Mouse (Mus musculus) forebrain, embryonic 16.5 days (tissue): ENCODE measurements around the gene Med14. TPM values are rescaled to one million over a fixed set of nuclear protein-coding genes. Genes with fewer than 3 reads are reported as not detected.

ENCODE experiments used
- ATAC-seq: fragments of 200-750 bp; cut with Nextera tagmentation; 2 replicates; pipeline ENCODE4 v1.8.0; 2017; ENCODE audit warnings: mild to moderate bottlenecking, moderate library complexity
- H3K27ac ChIP-seq: fragments of 300-500 bp; sonication (generic); 2 replicates; pipeline ENCODE4 v1.5.1; 2014; ENCODE audit warnings: low read length, control low read depth
- H3K27me3 ChIP-seq: fragments of 300-500 bp; sonication (generic); replicated peaks from 2 replicates; pipeline ENCODE4 v1.6.1; 2014; ENCODE audit warnings: low read length; ENCODE audit not compliant: control insufficient read depth, insufficient read depth
- H3K36me3 ChIP-seq: fragments of 300-500 bp; sonication (generic); 2 replicates; pipeline ENCODE4 v1.6.1; 2014; ENCODE audit not compliant: control insufficient read depth, insufficient read depth
- H3K4me1 ChIP-seq: fragments of 300-500 bp; sonication (generic); replicated peaks from 2 replicates; pipeline ENCODE4 v1.6.1; 2014; ENCODE audit warnings: low read length; ENCODE audit not compliant: control insufficient read depth, insufficient read depth
- H3K4me2 ChIP-seq: fragments of 300-500 bp; sonication (generic); 2 replicates; pipeline ENCODE4 v1.6.1; 2014; ENCODE audit warnings: mild to moderate bottlenecking, low read length, control low read depth
- H3K4me3 ChIP-seq: fragments of 300-500 bp; sonication (generic); replicated peaks from 2 replicates; pipeline ENCODE4 v1.5.1; 2014; ENCODE audit warnings: mild to moderate bottlenecking, low read length, control low read depth
- H3K9ac ChIP-seq: fragments of 300-500 bp; sonication (generic); replicated peaks from 2 replicates; pipeline ENCODE4 v1.6.1; 2014; ENCODE audit warnings: low read depth, low read length, control low read depth
- H3K9me3 ChIP-seq: fragments of 300-500 bp; sonication (generic); 2 replicates; pipeline ENCODE4 v1.6.1; 2016; ENCODE audit warnings: low read length; ENCODE audit not compliant: control insufficient read depth
- WGBS: fragments of 180-500 bp; shearing (Covaris S2); extraction: QIAGEN DNeasy Blood & Tissue Kit; methylation state at CpG from one replicate; pipeline ENCODE4 v1.1.7; 2014; 5-methylcytosine and 5-hydroxymethylcytosine counted together
- polyA plus RNA-seq: library from polyadenylated mRNA; unstranded; fragments of >200 nt; fragmentation: Nextera tagmentation; extraction: Ambion mirVana; gene quantifications from 2 replicates; pipeline ENCODE4 v1.2.1, GENCODE M21; 2015

The Med14 gene
- polyA plus RNA-seq = 14.1 and 15.5 TPM in 2 replicates

DNA sequence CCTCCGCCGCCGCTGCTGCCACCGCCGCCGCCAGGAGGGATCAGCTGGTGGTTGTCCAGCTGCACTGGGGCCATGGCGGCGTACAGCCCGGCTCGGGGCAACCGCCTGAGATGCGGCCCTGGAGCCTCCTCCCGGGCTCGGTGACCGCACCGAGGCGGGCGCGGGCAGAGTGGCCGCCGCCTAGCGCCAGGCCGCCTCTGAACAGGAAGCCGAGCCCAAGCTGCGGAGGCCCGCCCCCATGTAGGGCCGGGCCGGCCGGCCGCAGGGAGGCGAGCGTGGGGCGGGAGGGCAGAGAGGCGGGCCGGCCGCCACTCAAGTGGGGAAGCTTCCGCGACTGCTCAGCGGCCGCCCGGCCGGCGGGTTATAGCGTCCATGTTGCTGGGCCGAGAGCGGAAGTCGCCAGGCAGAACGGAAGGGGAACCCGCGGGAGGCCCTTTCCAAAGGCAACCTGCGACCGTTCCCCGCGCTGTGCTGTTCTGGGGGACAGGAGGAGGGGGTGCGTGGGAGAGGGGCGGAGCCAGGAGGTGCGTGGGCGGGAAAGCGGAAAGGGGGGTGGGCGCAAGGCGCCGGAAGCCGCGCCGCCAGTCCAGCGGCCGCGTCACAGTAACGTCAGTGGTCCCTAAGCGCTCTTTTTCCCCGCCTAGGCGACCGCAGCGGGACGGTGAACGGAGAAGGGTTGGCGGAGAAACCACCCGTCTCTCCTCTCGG lies at the start of gene Med14:
TSS of gene Med14 (minus strand) at position 448 of the 708 bp plus-strand sequence.
- Histone ChIP-seq H3K4me1 (peaks cover 13% of the 10 kb centered on the region; the same call in 1 of the 2 replicates), H3K27me3 (no peaks in the 10 kb centered on the region), H3K27ac (peak within 1 kb of the TSS; percentile 92), H3K4me2 (peak within 1 kb of the TSS; percentile 58), H3K9me3 (no peaks in the 10 kb centered on the region), H3K9ac (peak within 1 kb of the TSS; percentile 78), H3K36me3 (no peaks in the 10 kb centered on the region), H3K4me3 (peak within 1 kb of the TSS; percentile 62)
- WGBS = 9% methylated on average over 62 of the region's 79 CpGs
- ATAC-seq = peak; percentile 95

DNA sequence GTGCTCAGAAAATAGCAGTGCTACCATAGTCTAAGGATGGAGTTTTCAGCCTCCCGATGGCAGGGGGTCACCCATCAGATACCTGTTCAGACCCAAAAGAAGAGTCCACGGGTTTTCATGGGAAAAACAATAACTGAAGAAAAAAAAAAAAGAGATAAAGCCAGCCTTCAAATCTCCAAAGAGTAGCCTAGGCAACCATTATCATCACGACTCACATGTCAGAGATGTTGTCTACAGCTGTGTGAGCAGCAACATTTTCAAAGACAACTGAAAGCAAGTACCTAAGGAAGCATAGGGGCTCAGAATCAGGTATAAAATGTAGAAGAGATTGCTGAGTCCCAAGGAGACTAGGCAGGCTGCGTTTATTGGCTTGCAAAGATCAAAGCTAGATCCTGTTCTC lies 38.7 kb upstream of the Med14 start:
- H3K9ac ChIP-seq = no peak overlapping the region
- no peaks in the 10 kb centered on the region for H3K4me1 ChIP-seq
- H3K27me3 ChIP-seq = no peaks in the 10 kb centered on the region
- 74% methylated on average over 4 of the region's 4 CpGs for WGBS
- H3K4me3 ChIP-seq = no peak overlapping the region
- H3K27ac ChIP-seq = no peak overlapping the region
- H3K9me3 ChIP-seq = no peaks in the 10 kb centered on the region
- ATAC-seq = no peak
- H3K36me3 ChIP-seq = no peaks in the 10 kb centered on the region
- no peak overlapping the region for H3K4me2 ChIP-seq

DNA sequence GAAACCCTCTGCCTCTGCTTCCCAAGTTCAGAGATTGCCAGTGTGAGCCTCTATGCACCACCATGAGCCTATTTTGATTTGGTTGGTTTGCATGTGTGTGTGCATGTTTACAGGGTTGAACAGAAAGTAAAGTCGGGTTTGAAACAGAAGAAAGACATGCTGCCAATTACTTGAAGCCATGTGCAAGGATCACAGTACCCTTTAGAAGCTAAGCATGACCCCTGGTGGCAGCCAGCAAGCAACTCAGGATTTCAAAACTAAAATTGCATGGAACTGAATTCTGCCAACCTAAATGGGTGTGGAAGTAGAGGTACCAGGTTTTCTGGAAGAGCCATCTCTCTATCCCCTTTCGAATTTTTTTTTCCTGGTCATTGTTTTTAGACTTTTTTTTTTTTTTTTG lies 33.0 kb upstream of the Med14 start:
- no peak for ATAC-seq
- H3K9me3 ChIP-seq = no peaks in the 10 kb centered on the region
- no peaks in the 10 kb centered on the region for H3K36me3 ChIP-seq
- no peak overlapping the region for H3K4me3 ChIP-seq
- no peak overlapping the region for H3K4me2 ChIP-seq
- H3K27ac ChIP-seq = no peak overlapping the region
- no peak overlapping the region for H3K9ac ChIP-seq
- no peaks in the 10 kb centered on the region for H3K27me3 ChIP-seq
- WGBS = 41% methylated on average over 2 of the region's 2 CpGs
- no peaks in the 10 kb centered on the region for H3K4me1 ChIP-seq

DNA sequence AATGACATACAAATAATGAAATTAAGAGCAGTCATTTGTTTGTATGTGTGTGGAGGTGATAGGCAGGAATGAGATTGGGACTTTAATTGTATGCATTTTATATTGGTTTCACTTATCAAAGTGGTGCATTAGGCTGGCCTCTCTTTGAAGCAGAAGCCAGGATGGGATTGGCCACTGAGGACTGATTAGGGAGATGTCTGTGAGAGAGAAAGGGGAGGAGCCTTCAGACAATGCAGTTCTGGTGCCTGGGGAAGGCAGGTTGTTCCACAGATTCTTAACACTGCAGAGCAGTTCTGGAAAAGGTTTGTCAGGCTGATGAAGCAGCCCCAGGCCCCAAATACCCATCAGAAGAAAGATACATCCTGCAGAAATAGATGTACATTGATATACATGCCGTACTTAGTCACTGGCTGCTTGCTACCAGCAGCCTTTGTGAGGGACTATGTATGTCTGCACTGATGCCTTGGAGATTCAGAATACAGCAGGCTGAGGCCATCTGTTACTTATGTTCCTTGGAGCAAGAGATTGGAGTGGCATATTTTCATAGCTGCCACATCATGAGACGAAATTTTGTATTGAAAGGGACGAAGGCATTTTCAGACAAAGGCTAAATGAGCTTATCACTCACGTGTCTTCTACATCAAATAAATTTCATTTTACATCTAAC lies 29.9 kb upstream of the Med14 start:
- Histone ChIP-seq H3K4me3 (no peak overlapping the region), H3K4me1 (no peaks in the 10 kb centered on the region), H3K27ac (peak overlapping the region; percentile 82), H3K36me3 (no peaks in the 10 kb centered on the region), H3K9me3 (no peaks in the 10 kb centered on the region), H3K4me2 (no peak overlapping the region), H3K27me3 (no peaks in the 10 kb centered on the region), H3K9ac (no peak overlapping the region)
- peak; percentile 91 for ATAC-seq
- 50% methylated on average over 4 of the region's 4 CpGs for WGBS

DNA sequence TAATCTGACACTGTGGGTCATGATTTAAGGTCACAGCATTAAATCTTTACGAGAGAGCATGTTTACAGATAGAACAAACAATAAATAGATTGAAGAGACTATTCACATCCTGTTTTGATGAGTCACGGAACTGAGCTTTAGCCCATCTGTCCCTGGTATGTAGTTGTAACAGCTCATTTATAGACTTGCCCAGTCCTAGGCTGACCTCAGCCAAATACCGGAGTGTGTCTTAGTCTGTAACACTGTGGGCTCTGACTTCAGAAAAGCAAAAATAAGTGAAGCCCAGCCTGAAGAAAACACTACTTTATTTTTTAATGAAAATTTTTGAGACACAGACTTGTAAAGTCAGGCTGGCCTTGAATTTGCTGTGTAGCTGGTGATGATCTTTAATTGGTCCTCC lies 11.4 kb upstream of the Med14 start:
- 87% methylated on average over 3 of the region's 3 CpGs for WGBS
- Histone ChIP-seq H3K9me3 (no peaks in the 10 kb centered on the region), H3K4me3 (no peak overlapping the region), H3K36me3 (no peaks in the 10 kb centered on the region), H3K27ac (no peak overlapping the region), H3K4me1 (no peaks in the 10 kb centered on the region), H3K4me2 (no peak overlapping the region), H3K9ac (no peak overlapping the region), H3K27me3 (no peaks in the 10 kb centered on the region)
- no peak for ATAC-seq

DNA sequence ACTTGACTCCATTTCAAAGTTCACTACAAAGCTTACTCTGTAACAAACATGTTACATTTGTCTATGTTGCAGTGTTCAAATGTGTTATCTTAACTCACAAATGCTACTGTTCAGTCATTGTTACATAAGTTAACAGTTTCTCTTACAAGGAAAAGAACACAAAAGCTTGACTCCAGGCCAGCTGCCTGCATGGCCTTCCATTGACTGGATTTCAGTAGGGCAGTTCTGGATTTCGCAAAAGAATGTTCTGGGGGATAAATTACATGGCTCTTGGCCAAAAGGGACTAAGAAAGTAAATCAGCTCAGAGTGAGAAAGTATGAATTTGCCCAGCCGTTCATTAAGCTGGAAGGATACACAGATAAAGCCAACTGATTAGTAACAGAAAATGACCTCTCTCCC lies 9.7 kb upstream of the Med14 start:
- H3K4me3 ChIP-seq = no peak overlapping the region
- no peaks in the 10 kb centered on the region for H3K4me1 ChIP-seq
- no peak for ATAC-seq
- no peaks in the 10 kb centered on the region for H3K9me3 ChIP-seq
- H3K9ac ChIP-seq = no peak overlapping the region
- WGBS = 54% methylated on average over 2 of the region's 2 CpGs
- no peaks in the 10 kb centered on the region for H3K36me3 ChIP-seq
- H3K27ac ChIP-seq = no peak overlapping the region
- H3K27me3 ChIP-seq = no peaks in the 10 kb centered on the region
- H3K4me2 ChIP-seq = no peak overlapping the region

DNA sequence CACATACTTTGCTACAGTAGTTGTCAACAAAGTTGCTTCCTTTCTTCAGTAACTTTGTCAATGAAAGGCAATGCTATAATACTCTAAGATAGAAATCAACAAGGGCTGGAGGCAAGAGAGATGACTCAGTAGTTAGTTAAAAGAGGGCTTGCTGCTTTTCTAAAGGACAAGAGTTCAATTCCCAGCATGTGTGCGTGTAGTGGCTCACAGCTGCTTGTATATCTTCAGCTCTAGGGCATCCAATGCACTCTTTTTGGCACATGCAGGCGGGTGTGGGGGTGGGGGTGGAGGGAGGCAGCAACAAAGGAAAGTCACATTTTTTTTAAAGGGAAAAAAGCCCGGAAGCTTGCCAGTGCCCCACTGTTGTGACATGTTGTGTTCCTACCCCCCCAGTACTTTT lies 6.7 kb upstream of the Med14 start:
- no peaks in the 10 kb centered on the region for H3K27me3 ChIP-seq
- no peak overlapping the region for H3K9ac ChIP-seq
- no peak overlapping the region for H3K4me3 ChIP-seq
- no peaks in the 10 kb centered on the region for H3K4me1 ChIP-seq
- 52% methylated on average over 3 of the region's 3 CpGs for WGBS
- H3K36me3 ChIP-seq = no peaks in the 10 kb centered on the region
- H3K9me3 ChIP-seq = no peaks in the 10 kb centered on the region
- no peak overlapping the region for H3K4me2 ChIP-seq
- no peak for ATAC-seq
- H3K27ac ChIP-seq = no peak overlapping the region

DNA sequence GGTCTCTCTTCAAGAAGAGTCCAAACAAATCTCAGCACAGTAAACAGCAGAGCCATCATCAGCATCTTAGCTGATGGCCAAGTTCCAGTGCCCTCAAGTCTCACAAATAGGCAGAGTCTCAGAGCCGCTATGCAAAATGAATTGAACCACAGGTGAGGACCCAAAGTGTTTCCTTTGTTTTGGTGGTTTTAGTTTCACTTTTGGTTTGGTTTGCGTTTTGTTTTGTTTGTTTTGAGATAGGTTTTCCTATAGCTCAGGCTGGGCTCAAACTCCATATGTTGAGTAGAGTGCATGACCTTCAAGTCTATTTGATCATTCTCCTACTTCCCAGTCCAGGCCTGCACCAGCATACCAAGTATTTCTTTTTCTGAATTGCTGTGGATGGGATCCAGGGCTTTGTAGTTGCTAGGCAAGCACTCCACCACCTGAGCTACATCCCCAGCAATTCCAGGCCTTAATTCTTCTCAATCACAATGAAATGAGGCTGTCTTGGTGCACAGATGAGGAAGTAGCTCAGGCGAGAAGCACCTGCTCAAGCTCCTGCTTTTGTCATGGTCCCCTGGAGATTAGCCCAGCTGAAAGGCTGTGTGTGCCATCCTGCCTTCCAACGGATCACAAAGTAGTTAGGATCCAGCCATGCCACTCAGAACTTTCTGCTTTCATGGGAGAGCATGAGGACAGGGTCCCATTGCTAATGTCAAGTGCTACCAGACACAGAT lies 5.1 kb upstream of the Med14 start:
- no peaks in the 10 kb centered on the region for H3K36me3 ChIP-seq
- H3K27ac ChIP-seq = no peak overlapping the region
- H3K27me3 ChIP-seq = no peaks in the 10 kb centered on the region
- 65% methylated on average over 4 of the region's 4 CpGs for WGBS
- H3K9ac ChIP-seq = no peak overlapping the region
- H3K4me2 ChIP-seq = no peak overlapping the region
- no peak overlapping the region for H3K4me3 ChIP-seq
- no peaks in the 10 kb centered on the region for H3K4me1 ChIP-seq
- ATAC-seq = no peak
- H3K9me3 ChIP-seq = no peaks in the 10 kb centered on the region

DNA sequence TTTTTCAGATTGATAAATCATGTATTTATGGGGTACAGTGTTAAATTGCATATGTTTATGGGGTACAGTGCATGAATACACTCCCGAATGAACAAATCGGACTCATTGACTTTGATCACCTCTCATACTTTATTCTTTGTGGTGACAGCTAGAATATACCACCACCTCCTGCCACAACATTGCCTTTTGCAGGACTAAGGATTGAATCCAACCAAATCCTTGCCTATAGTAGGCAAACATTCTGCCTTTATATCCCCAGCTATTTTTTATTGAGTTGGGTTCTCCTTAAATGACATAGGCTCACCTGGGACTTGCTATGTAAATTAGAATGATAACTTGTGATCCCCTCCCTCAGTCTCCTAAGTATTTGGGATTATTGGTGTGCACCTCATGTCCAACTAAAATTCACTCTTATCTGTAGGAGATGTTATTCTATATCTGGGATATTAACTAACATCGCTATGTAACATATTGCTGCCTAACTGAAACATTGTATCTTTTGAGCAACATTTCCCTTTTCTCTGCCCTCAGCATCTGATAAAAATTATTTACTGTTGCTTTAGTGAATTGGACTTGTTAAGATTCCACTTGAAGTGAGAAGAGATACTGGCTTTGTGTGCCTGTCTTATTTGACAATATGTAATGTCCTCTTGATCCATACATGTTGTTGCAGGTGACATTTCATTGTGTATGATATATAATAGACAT lies 1.4 kb upstream of the Med14 start:
- Histone ChIP-seq H3K27me3 (no peaks in the 10 kb centered on the region), H3K27ac (peak overlapping the region; percentile 92), H3K4me2 (peak overlapping the region; percentile 50), H3K36me3 (no peaks in the 10 kb centered on the region), H3K9ac (peak overlapping the region; percentile 78), H3K4me1 (peaks cover 8% of the 10 kb centered on the region; the same call in 1 of the 2 replicates), H3K9me3 (no peaks in the 10 kb centered on the region), H3K4me3 (peak overlapping the region; percentile 62)
- no peak for ATAC-seq
- 62% methylated on average over 3 of the region's 3 CpGs for WGBS
